Mouse (Mus musculus) fat pad, adult 2 months (tissue): ENCODE data around the gene Meis1.

Experiments used
- DNase-seq: peaks from one replicate; pipeline ENCODE4 v3.0.0-alpha.2; 2011; ENCODE audit warnings: low read depth, low spot score; ENCODE audit errors: extremely low read depth

The Meis1 gene

GRCm38 (mm10) chr11:18847650-18848049 lies 171.1 kb downstream of the Meis1 start:
- no peak for DNase-seq

GRCm38 (mm10) chr11:18846472-18846871 lies 172.3 kb downstream of the Meis1 start:
- DNase-seq: no peak

- DNase-seq: no peak
Observed at GRCm38 (mm10) chr11:18845900-18846299, 172.9 kb downstream of the Meis1 start.

- peak; percentile 51 for DNase-seq
Observed at GRCm38 (mm10) chr11:18845466-18845865, 173.3 kb downstream of the Meis1 start.

- no peak for DNase-seq
Observed at GRCm38 (mm10) chr11:18830087-18830486, 188.7 kb downstream of the Meis1 start.
